Mouse (Mus musculus): Measurements from ENCODE around the gene Pla2g2f. TPM values are rescaled to one million over a fixed set of nuclear protein-coding genes. Genes with fewer than 3 reads are reported as not detected.

The Pla2g2f gene
- polyA plus RNA-seq, 1 experiment: 14.5 TPM

- Histone ChIP-seq H3K27ac (ENCODE audit: insufficient read depth, low read depth, low read length) (no peak overlapping the region), H3K36me3 (ENCODE audit: control insufficient read depth, insufficient read depth, low read length) (no peaks in the 10 kb centered on the region), H3K27me3 (ENCODE audit: control insufficient read depth, insufficient read depth, low read length) (no peaks in the 10 kb centered on the region), H3K4me1 (ENCODE audit: control insufficient read depth, insufficient read depth, insufficient read length, low read length) (peaks cover 4% of the 10 kb centered on the region; the same call in 1 of the 2 replicates), H3K4me3 (ENCODE audit: low read depth, low read length) (no peak overlapping the region)
- TF ChIP-seq POLR2A (IDR thresholded peaks at IDR 0.05; ENCODE audit: low read depth, low read length) (no peak), CTCF (IDR thresholded peaks at IDR 0.05; ENCODE audit: extremely low read depth, insufficient read length, insufficient replicate concordance, low read depth, low read length) (no peak)
- WGBS: 51% methylated on average over 4 of the region's 4 CpGs
These were observed 28.7 kb upstream of the Pla2g2f start for GRCm38 (mm10) chr4:138786141-138786540.

GRCm38 (mm10) chr4:138785721-138786120, 28.3 kb upstream of the Pla2g2f start:
- no peak for TF ChIP-seq CTCF (IDR thresholded peaks at IDR 0.05; ENCODE audit: extremely low read depth, insufficient read length, insufficient replicate concordance, low read depth, low read length)
- no peak for TF ChIP-seq POLR2A (IDR thresholded peaks at IDR 0.05; ENCODE audit: low read depth, low read length)
- Histone ChIP-seq H3K27me3 (ENCODE audit: control insufficient read depth, insufficient read depth, low read length) (no peaks in the 10 kb centered on the region), H3K4me3 (ENCODE audit: low read depth, low read length) (no peak overlapping the region), H3K4me1 (ENCODE audit: control insufficient read depth, insufficient read depth, insufficient read length, low read length) (peaks cover 1% of the 10 kb centered on the region; the same call in 1 of the 2 replicates), H3K27ac (ENCODE audit: insufficient read depth, low read depth, low read length) (no peak overlapping the region), H3K36me3 (ENCODE audit: control insufficient read depth, insufficient read depth, low read length) (no peaks in the 10 kb centered on the region)
- WGBS: 43% methylated on average over 4 of the region's 4 CpGs

GRCm38 (mm10) chr4:138782098-138782497, 24.7 kb upstream of the Pla2g2f start:
- H3K27me3 ChIP-seq (ENCODE audit: control insufficient read depth, insufficient read depth, low read length): no peaks in the 10 kb centered on the region
- TF ChIP-seq POLR2A (IDR thresholded peaks at IDR 0.05; ENCODE audit: low read depth, low read length) (no peak), CTCF (IDR thresholded peaks at IDR 0.05; ENCODE audit: extremely low read depth, insufficient read length, insufficient replicate concordance, low read depth, low read length) (no peak)
- H3K36me3 ChIP-seq (ENCODE audit: control insufficient read depth, insufficient read depth, low read length): no peaks in the 10 kb centered on the region
- 84% methylated on average over 6 of the region's 6 CpGs for WGBS
- no peak overlapping the region for H3K4me3 ChIP-seq (ENCODE audit: low read depth, low read length)
- no peak overlapping the region for H3K27ac ChIP-seq (ENCODE audit: insufficient read depth, low read depth, low read length)
- no peaks in the 10 kb centered on the region; the same call in 1 of the 2 replicates for H3K4me1 ChIP-seq (ENCODE audit: control insufficient read depth, insufficient read depth, insufficient read length, low read length)

GRCm38 (mm10) chr4:138780300-138780699, 22.9 kb upstream of the Pla2g2f start:
- WGBS: 81% methylated on average over 5 of the region's 5 CpGs
- Histone ChIP-seq H3K4me1 (ENCODE audit: control insufficient read depth, insufficient read depth, insufficient read length, low read length) (no peaks in the 10 kb centered on the region; the same call in 1 of the 2 replicates), H3K27me3 (ENCODE audit: control insufficient read depth, insufficient read depth, low read length) (no peaks in the 10 kb centered on the region), H3K36me3 (ENCODE audit: control insufficient read depth, insufficient read depth, low read length) (no peaks in the 10 kb centered on the region), H3K4me3 (ENCODE audit: low read depth, low read length) (no peak overlapping the region), H3K27ac (ENCODE audit: insufficient read depth, low read depth, low read length) (no peak overlapping the region)
- no peak for TF ChIP-seq CTCF (IDR thresholded peaks at IDR 0.05; ENCODE audit: extremely low read depth, insufficient read length, insufficient replicate concordance, low read depth, low read length)
- TF ChIP-seq POLR2A (IDR thresholded peaks at IDR 0.05; ENCODE audit: low read depth, low read length): no peak

- 31% methylated on average over 20 of the region's 20 CpGs for WGBS
- H3K27me3 ChIP-seq (ENCODE audit: control insufficient read depth, insufficient read depth, low read length): no peaks in the 10 kb centered on the region
- TF ChIP-seq POLR2A (IDR thresholded peaks at IDR 0.05; ENCODE audit: low read depth, low read length) (no peak), CTCF (IDR thresholded peaks at IDR 0.05; ENCODE audit: extremely low read depth, insufficient read length, insufficient replicate concordance, low read depth, low read length) (no peak)
- no peak overlapping the region for H3K4me3 ChIP-seq (ENCODE audit: low read depth, low read length)
- no peak overlapping the region for H3K27ac ChIP-seq (ENCODE audit: insufficient read depth, low read depth, low read length)
- no peaks in the 10 kb centered on the region for H3K36me3 ChIP-seq (ENCODE audit: control insufficient read depth, insufficient read depth, low read length)
- peaks cover 2% of the 10 kb centered on the region; the same call in 1 of the 2 replicates for H3K4me1 ChIP-seq (ENCODE audit: control insufficient read depth, insufficient read depth, insufficient read length, low read length)
These were observed 20.3 kb upstream of the Pla2g2f start for GRCm38 (mm10) chr4:138777417-138778407.

- Histone ChIP-seq H3K27me3 (ENCODE audit: control insufficient read depth, insufficient read depth, low read length) (no peaks in the 10 kb centered on the region), H3K27ac (ENCODE audit: insufficient read depth, low read depth, low read length) (no peak within 1 kb of the TSS), H3K4me1 (ENCODE audit: control insufficient read depth, insufficient read depth, insufficient read length, low read length) (peaks cover 11% of the 10 kb centered on the region; the same call in 1 of the 2 replicates), H3K36me3 (ENCODE audit: control insufficient read depth, insufficient read depth, low read length) (no peaks in the 10 kb centered on the region), H3K4me3 (ENCODE audit: low read depth, low read length) (no peak within 1 kb of the TSS)
- 84% methylated on average over 6 of the region's 6 CpGs for WGBS
- TF ChIP-seq CTCF (IDR thresholded peaks at IDR 0.05; ENCODE audit: extremely low read depth, insufficient read length, insufficient replicate concordance, low read depth, low read length): no peak
- TF ChIP-seq POLR2A (IDR thresholded peaks at IDR 0.05; ENCODE audit: low read depth, low read length): no peak
These were observed 18.0 kb upstream of the Pla2g2f start, which contains the start of gene Pla2g2d for GRCm38 (mm10) chr4:138775435-138775834. TSS of gene Pla2g2d (plus strand) at chr4:138775735.

- no peaks in the 10 kb centered on the region for H3K27me3 ChIP-seq (ENCODE audit: control insufficient read depth, insufficient read depth, low read length)
- H3K27ac ChIP-seq (ENCODE audit: insufficient read depth, low read depth, low read length): no peak overlapping the region
- 38% methylated on average over 5 of the region's 5 CpGs for WGBS
- H3K36me3 ChIP-seq (ENCODE audit: control insufficient read depth, insufficient read depth, low read length): no peaks in the 10 kb centered on the region
- H3K4me3 ChIP-seq (ENCODE audit: low read depth, low read length): no peak overlapping the region
- TF ChIP-seq CTCF (IDR thresholded peaks at IDR 0.05; ENCODE audit: extremely low read depth, insufficient read length, insufficient replicate concordance, low read depth, low read length): no peak
- TF ChIP-seq POLR2A (IDR thresholded peaks at IDR 0.05; ENCODE audit: low read depth, low read length): no peak
- peaks cover 11% of the 10 kb centered on the region; the same call in 1 of the 2 replicates for H3K4me1 ChIP-seq (ENCODE audit: control insufficient read depth, insufficient read depth, insufficient read length, low read length)
These were observed 15.0 kb upstream of the Pla2g2f start for GRCm38 (mm10) chr4:138772386-138772785.
